Mouse (Mus musculus): ENCODE results near the gene Cox7a2l. TPM values are rescaled to one million over a fixed set of nuclear protein-coding genes. Genes with fewer than 3 reads are reported as not detected.
A peak's percentile ranks its signal among the peaks of the same experiment; 100 is the strongest.

Cox7a2l gene
- polyA plus RNA-seq, 1 experiment from 2014 or later, result 182 TPM

DNA sequence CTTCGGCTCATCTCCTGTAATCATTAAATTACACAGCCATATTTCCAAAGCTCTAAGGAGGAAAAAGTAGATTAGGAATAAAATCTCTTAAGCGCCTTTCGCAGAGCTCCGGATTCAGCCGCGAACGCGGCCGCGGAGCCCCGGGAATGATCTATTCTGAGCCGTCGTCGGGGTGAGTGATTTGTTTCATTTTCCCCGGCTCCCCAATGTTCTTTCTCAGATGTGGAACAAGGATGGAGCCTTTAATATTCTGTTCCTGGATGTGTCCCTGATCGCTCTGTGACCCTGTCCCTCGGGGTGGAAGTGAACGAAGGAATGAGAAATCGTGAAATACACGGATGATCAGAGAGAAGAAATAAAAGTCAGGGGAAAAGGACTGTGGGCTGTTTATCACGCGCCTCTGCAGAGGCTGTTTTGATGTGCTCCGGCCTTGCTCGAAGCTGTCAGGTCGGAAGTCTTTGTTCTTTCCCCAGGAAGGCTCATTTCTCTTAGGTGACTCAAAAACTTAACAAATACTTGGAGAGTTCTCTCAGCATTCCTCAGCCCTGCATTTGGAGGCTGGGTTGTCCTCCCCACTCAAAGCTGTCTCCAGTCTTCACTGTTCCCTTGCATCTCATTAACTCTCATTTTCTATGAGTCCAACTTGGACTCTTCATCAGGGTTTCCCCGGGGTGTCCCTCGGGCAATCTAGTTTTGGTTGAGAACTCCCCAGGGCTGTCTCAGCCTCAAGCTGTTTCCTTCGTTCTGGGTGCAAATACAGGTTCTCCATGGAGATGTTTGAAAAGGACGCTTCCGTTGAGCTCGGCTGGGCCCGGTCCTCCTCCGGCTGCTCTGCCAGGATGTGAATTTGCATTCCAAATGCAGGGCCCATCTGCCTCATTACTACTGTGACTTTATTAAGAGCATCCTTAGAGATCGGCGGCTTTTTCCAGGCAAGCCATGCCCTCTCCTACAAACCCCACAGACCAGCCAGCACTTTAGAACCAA is 28.9 kb upstream of the Cox7a2l start:
- 5% methylated on average over 35 of the region's 35 CpGs for WGBS
- peak; percentile 75 for ATAC-seq
- Histone ChIP-seq H3K4me3 (peak overlapping the region; percentile 31), H3K27me3 (peaks cover 40% of the 10 kb centered on the region), H3K9me3 (replicated peaks) (no peaks in the 10 kb centered on the region), H3K27ac (no peak overlapping the region), H3K9ac (peak overlapping the region; percentile 53), H3K36me3 (ENCODE audit: poor library complexity, severe bottlenecking) (no peaks in the 10 kb centered on the region), H3K4me1 (peaks cover 30% of the 10 kb centered on the region), H3K4me2 (peak overlapping the region; percentile 53)

DNA sequence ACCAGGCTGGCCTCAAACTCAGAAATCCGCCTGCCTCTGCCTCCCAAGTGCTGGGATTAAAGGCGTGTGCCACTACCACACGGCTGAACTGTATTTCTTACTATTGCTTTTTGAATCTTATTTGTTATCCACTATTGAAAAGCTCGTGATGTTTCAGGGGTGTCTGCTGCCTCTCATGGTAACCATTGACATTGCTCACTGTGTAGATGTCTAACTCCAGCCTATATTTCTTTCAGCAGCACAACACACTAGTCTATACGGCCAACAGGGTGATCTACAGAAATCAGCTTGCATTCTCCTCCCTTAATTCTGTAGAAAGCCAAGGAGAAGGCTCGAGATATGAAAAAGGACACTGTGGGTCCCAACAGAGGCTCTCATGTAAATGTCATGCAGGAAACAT is 28.1 kb upstream of the Cox7a2l start:
- peak overlapping the region; percentile 53 for H3K4me2 ChIP-seq
- 87% methylated on average over 6 of the region's 6 CpGs for WGBS
- H3K4me1 ChIP-seq, result peaks cover 30% of the 10 kb centered on the region
- ATAC-seq, result no peak
- H3K9ac ChIP-seq, result no peak overlapping the region
- no peaks in the 10 kb centered on the region for H3K36me3 ChIP-seq (ENCODE audit: poor library complexity, severe bottlenecking)
- peak overlapping the region; percentile 31 for H3K4me3 ChIP-seq
- H3K9me3 ChIP-seq (replicated peaks), result no peaks in the 10 kb centered on the region
- peaks cover 40% of the 10 kb centered on the region for H3K27me3 ChIP-seq
- no peak overlapping the region for H3K27ac ChIP-seq

GRCm38 (mm10) chr17:83542424-83542823 is 25.3 kb upstream of the Cox7a2l start:
- no peak overlapping the region for H3K4me3 ChIP-seq
- H3K4me2 ChIP-seq, result no peak overlapping the region
- H3K27ac ChIP-seq, result no peak overlapping the region
- peaks cover 19% of the 10 kb centered on the region for H3K4me1 ChIP-seq
- WGBS, result 84% methylated on average over 2 of the region's 2 CpGs
- peaks cover 19% of the 10 kb centered on the region for H3K27me3 ChIP-seq
- ATAC-seq, result no peak
- H3K9ac ChIP-seq, result no peak overlapping the region
- no peaks in the 10 kb centered on the region for H3K36me3 ChIP-seq (ENCODE audit: poor library complexity, severe bottlenecking)
- H3K9me3 ChIP-seq (replicated peaks), result no peaks in the 10 kb centered on the region

- Histone ChIP-seq H3K4me2 (no peak overlapping the region), H3K9ac (no peak overlapping the region), H3K4me3 (no peak overlapping the region), H3K27ac (no peak overlapping the region), H3K27me3 (no peaks in the 10 kb centered on the region), H3K36me3 (ENCODE audit: poor library complexity, severe bottlenecking) (no peaks in the 10 kb centered on the region), H3K9me3 (replicated peaks) (no peaks in the 10 kb centered on the region), H3K4me1 (no peaks in the 10 kb centered on the region)
- WGBS, result 80% methylated on average over 12 of the region's 12 CpGs
- ATAC-seq, result no peak
Observed at GRCm38 (mm10) chr17:83539262-83540037, 22.3 kb upstream of the Cox7a2l start.

- no peaks in the 10 kb centered on the region for H3K36me3 ChIP-seq (ENCODE audit: poor library complexity, severe bottlenecking)
- no peak for ATAC-seq
- H3K4me2 ChIP-seq, result no peak overlapping the region
- no peak overlapping the region for H3K27ac ChIP-seq
- H3K27me3 ChIP-seq, result no peaks in the 10 kb centered on the region
- no peak overlapping the region for H3K4me3 ChIP-seq
- no peak overlapping the region for H3K9ac ChIP-seq
- WGBS, result 92% methylated on average over 1 of the region's 1 CpGs
- no peaks in the 10 kb centered on the region for H3K4me1 ChIP-seq
- H3K9me3 ChIP-seq (replicated peaks), result no peaks in the 10 kb centered on the region
Observed at GRCm38 (mm10) chr17:83538694-83539093, 21.6 kb upstream of the Cox7a2l start.

DNA sequence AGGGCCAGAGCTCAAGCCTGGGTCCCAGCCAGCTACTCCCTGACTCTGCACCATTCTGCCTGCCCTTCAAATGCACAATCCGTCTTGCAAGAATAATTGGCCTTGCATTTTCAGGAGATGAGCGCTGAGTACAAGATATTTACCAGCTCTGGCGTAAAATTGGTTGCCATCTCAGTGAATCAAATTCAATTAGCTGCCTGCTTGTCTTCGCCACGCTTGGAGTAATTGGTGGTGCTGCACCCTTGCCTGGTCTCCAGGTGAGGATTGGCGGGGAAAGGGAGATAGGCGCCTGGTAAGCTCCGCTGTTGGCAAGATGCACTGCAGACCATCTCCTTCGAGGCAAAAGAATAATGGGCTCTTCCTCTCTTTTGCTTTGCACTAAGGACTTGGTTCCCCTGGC is 21.0 kb upstream of the Cox7a2l start:
- no peak overlapping the region for H3K27ac ChIP-seq
- H3K9me3 ChIP-seq (replicated peaks), result no peaks in the 10 kb centered on the region

DNA sequence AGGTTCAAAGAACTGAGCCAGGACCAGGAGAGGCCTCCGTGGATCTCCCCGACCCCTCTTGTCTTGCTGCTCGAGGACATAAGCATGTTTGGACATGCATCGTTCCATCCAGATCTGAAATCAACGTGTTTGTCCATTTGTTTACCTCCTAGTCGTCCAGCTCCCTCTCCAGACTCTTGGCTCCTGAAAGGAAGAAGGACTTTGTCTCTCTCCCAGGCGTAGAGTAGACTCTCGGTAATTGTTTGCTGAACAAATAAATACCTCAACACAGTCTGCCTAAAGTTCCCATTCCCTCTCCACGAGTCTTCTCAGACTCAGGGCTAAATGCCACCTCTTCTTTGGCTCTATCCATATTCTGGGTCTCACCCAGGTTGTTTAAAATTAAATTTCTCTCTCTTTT is 16.0 kb upstream of the Cox7a2l start:
- WGBS, result 77% methylated on average over 9 of the region's 9 CpGs
- H3K4me3 ChIP-seq, result no peak overlapping the region

More for the DNA sequence above, 21.0 kb upstream of the Cox7a2l start:
- 58% methylated on average over 9 of the region's 9 CpGs for WGBS
- no peaks in the 10 kb centered on the region for H3K36me3 ChIP-seq (ENCODE audit: poor library complexity, severe bottlenecking)
- H3K9ac ChIP-seq, result no peak overlapping the region
- no peaks in the 10 kb centered on the region for H3K4me1 ChIP-seq
- H3K4me2 ChIP-seq, result no peak overlapping the region
- no peak for ATAC-seq
- H3K27me3 ChIP-seq, result no peaks in the 10 kb centered on the region
- H3K4me3 ChIP-seq, result no peak overlapping the region

GRCm38 (mm10) chr17:83527651-83528381 is 10.7 kb upstream of the Cox7a2l start:
- 25% methylated on average over 17 of the region's 17 CpGs for WGBS
- Histone ChIP-seq H3K9me3 (replicated peaks) (no peaks in the 10 kb centered on the region), H3K4me3 (0 out of 2 replicates have a peak overlapping the region, but pooled peaks have one; percentile 4), H3K4me1 (peaks cover 38% of the 10 kb centered on the region), H3K27ac (no peak overlapping the region), H3K27me3 (peaks cover 5% of the 10 kb centered on the region; the same call in 1 of the 2 replicates), H3K36me3 (ENCODE audit: poor library complexity, severe bottlenecking) (no peaks in the 10 kb centered on the region), H3K9ac (no peak overlapping the region), H3K4me2 (peak overlapping the region; percentile 36)
- ATAC-seq, result peak; percentile 46

More for the DNA sequence above, 16.0 kb upstream of the Cox7a2l start:
- Histone ChIP-seq H3K4me1 (peaks cover 1% of the 10 kb centered on the region), H3K36me3 (ENCODE audit: poor library complexity, severe bottlenecking) (no peaks in the 10 kb centered on the region), H3K27me3 (peaks cover 5% of the 10 kb centered on the region; the same call in 1 of the 2 replicates), H3K27ac (no peak overlapping the region), H3K9me3 (replicated peaks) (no peaks in the 10 kb centered on the region), H3K9ac (no peak overlapping the region), H3K4me2 (no peak overlapping the region)
- ATAC-seq, result no peak

DNA sequence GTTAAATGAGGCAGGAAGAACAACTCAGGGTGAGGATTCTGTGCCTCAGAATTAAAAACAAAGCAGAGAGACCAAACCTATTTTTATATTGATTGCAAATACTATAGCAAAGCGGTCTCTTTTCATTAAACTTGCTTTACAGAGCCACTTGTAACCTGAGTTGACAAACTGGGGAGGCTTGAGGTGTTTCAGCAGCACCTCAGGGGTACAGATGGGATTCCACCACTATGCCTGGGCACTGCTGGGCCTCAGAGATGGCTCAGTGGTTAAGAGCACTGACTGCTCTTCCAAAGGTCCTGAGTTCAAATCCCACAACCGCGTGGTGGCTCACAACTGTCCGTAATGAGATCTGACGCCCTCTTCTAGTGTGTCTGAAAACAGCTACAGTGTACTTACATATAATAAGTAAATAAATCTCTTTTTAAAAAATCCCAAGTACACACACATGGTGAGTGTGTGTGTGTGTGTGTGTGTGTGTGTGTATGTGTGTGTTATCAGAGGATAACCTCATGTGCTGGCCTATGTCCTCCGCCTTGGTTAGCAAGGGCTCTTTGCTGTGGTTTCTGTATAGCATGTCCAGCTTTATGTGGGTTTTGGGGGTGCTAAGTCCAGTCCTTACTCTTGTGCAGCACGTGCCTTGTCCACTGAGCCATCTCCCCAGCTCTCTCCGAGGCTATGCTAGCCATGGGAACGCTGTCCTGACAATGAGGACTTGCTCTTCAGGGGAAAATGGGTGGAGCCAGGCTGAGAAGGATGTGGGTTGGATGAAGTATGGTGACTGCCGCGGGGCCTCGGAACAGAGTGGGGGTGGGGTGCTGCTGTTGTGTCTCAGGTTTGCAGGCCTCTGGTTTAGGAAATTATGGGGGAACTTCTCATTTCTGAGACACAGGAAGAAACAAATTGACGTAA is 9.7 kb upstream of the Cox7a2l start:
- ATAC-seq, result peak; percentile 67; the same call in 1 of the 2 replicates
- Histone ChIP-seq H3K9me3 (replicated peaks) (no peaks in the 10 kb centered on the region), H3K27me3 (peaks cover 5% of the 10 kb centered on the region; the same call in 1 of the 2 replicates), H3K4me1 (peaks cover 38% of the 10 kb centered on the region), H3K4me3 (0 out of 2 replicates have a peak overlapping the region, but pooled peaks have one; percentile 4), H3K36me3 (ENCODE audit: poor library complexity, severe bottlenecking) (no peaks in the 10 kb centered on the region), H3K9ac (no peak overlapping the region), H3K4me2 (peak overlapping the region; percentile 36), H3K27ac (peak overlapping the region; percentile 41; the same call in 1 of the 2 replicates)
- WGBS, result 21% methylated on average over 13 of the region's 13 CpGs

- H3K4me2 ChIP-seq, result peak overlapping the region; percentile 36; the same call in 1 of the 2 replicates
- no peak overlapping the region for H3K4me3 ChIP-seq
- H3K4me1 ChIP-seq, result peaks cover 38% of the 10 kb centered on the region
- H3K9ac ChIP-seq, result no peak overlapping the region
- WGBS, result 3% methylated on average over 5 of the region's 5 CpGs
- no peaks in the 10 kb centered on the region for H3K9me3 ChIP-seq (replicated peaks)
- ATAC-seq, result peak; percentile 33; the same call in 1 of the 2 replicates
- peak overlapping the region; percentile 41 for H3K27ac ChIP-seq
- H3K36me3 ChIP-seq (ENCODE audit: poor library complexity, severe bottlenecking), result no peaks in the 10 kb centered on the region
- peaks cover 5% of the 10 kb centered on the region; the same call in 1 of the 2 replicates for H3K27me3 ChIP-seq
Observed at GRCm38 (mm10) chr17:83526091-83526561, 9.0 kb upstream of the Cox7a2l start.

Measured in forebrain, embryonic 13.5 days (tissue).